Mouse (Mus musculus) thymus, adult 2 months (tissue): Measurements from ENCODE around the gene Cyth2.

Experiments used
- CTCF ChIP-seq: fragments of 200-500 bp; IDR thresholded peaks from 2 replicates; pipeline ENCODE4 v1.5.1; 2012; ENCODE audit warnings: mild to moderate bottlenecking, control low read depth, low read length, moderate library complexity, borderline replicate concordance; ENCODE audit not compliant: control insufficient read depth, poor library complexity, insufficient read depth; ENCODE audit errors: extremely low read depth
- POLR2A ChIP-seq: fragments of 200-500 bp; IDR thresholded peaks from 2 replicates; pipeline ENCODE4 v1.6.1; 2012; ENCODE audit warnings: mild to moderate bottlenecking, low read length, control low read depth, moderate library complexity; ENCODE audit not compliant: control insufficient read depth, poor library complexity, insufficient read depth; ENCODE audit errors: extremely low read depth

DNA sequence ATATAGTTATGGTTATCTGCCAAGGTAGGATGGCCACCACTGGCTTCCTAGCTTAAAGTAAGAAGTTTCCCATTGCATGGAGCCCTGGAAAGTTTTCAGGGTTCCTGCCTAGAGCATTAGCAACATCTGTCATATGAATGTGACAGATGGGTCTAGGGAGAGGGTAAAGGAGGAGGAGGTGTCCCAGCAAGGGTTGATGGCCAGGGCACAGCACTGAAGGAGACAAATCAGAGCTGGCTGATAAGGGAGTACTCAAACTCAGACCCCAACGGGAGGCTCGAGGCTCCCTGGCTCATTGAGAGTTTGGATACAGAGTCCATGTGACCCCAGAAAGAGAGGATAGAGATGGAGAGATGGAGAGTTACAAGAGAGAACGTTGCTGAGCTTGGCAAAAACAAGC lies 36.3 kb upstream of the Cyth2 start:
- TF ChIP-seq CTCF (no peak), POLR2A (no peak)
